Mouse (Mus musculus) gastrocnemius, postnatal 25 days (tissue): ENCODE results near the gene Iars2. TPM values are rescaled to one million over a fixed set of nuclear protein-coding genes. Genes with fewer than 3 reads are reported as not detected.

Experiments
- DNase-seq: peaks from one replicate; pipeline ENCODE4 v3.0.0; 2022
- total RNA-seq, 2 experiments: library from RNA; stranded (reverse); gene quantifications; 1 replicate in 1 of 2; 2 replicates in 1 of 2; pipeline ENCODE4 v1.2.3; 2021

The Iars2 gene
- total RNA-seq, 2 experiments from 2014 or later, result 33.4 to 38.5 TPM

- no peak for DNase-seq
These were observed 49.9 kb downstream of the Iars2 start for GRCm38 (mm10) chr1:185279288-185279687.

GRCm38 (mm10) chr1:185277022-185277421 is 52.2 kb downstream of the Iars2 start:
- DNase-seq, result no peak

GRCm38 (mm10) chr1:185275976-185276375 is 53.2 kb downstream of the Iars2 start:
- no peak for DNase-seq

- no peak for DNase-seq
These were observed 54.2 kb downstream of the Iars2 start for GRCm38 (mm10) chr1:185274819-185275545.

GRCm38 (mm10) chr1:185271373-185271772 is 57.8 kb downstream of the Iars2 start:
- no peak for DNase-seq

- DNase-seq, result no peak
These were observed 58.6 kb downstream of the Iars2 start for GRCm38 (mm10) chr1:185270403-185271097.

- no peak for DNase-seq
These were observed 60.5 kb downstream of the Iars2 start for GRCm38 (mm10) chr1:185268675-185269074.

- DNase-seq, result no peak
These were observed 66.6 kb downstream of the Iars2 start for GRCm38 (mm10) chr1:185262565-185262964.

- DNase-seq, result no peak
These were observed 72.4 kb downstream of the Iars2 start for GRCm38 (mm10) chr1:185256753-185257152.

- DNase-seq, result no peak
These were observed 73.9 kb downstream of the Iars2 start for GRCm38 (mm10) chr1:185255336-185255735.

- no peak for DNase-seq
These were observed 75.9 kb downstream of the Iars2 start for GRCm38 (mm10) chr1:185253140-185253892.

GRCm38 (mm10) chr1:185252351-185252750 is 76.8 kb downstream of the Iars2 start:
- DNase-seq, result no peak

GRCm38 (mm10) chr1:185248728-185249127 is 80.5 kb downstream of the Iars2 start:
- DNase-seq, result no peak

GRCm38 (mm10) chr1:185247429-185248085 is 81.6 kb downstream of the Iars2 start:
- no peak for DNase-seq

- DNase-seq, result no peak
These were observed 83.7 kb downstream of the Iars2 start for GRCm38 (mm10) chr1:185245456-185245855.

GRCm38 (mm10) chr1:185243013-185243412 is 86.2 kb downstream of the Iars2 start:
- DNase-seq, result no peak

GRCm38 (mm10) chr1:185236530-185236929 is 92.7 kb downstream of the Iars2 start:
- no peak for DNase-seq

GRCm38 (mm10) chr1:185235837-185236236 is 93.4 kb downstream of the Iars2 start:
- no peak for DNase-seq
